Mouse (Mus musculus): ENCODE results near the gene Lpar4.

Lpar4 gene

GRCm38 (mm10) chrX:106920175-106920827 lies at the start of gene Lpar4:
Lpar4 (plus strand) TSS chrX:106920625.
- no peak for DNase-seq

- no peak for DNase-seq
Observed at GRCm38 (mm10) chrX:106871426-106871825, 49.0 kb upstream of the Lpar4 start.

DNA sequence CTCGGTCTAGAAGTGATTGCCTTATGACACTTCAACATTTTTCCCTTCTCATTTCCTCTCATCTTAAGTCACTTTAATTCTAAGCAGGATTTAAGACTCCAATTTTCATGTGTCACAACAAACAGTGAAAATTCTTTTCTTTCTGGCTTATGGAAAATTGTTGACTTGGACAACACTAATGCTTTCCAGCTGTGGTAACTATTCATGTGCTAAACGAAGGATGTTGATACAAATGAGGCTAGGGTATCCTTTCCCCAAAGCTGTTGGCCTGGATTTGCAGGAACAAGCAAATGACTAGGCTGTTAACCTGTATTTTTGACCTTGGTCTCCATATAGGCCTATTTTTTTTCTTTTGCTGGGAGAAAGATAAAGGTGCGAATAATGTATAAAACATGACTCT lies 48.5 kb upstream of the Lpar4 start:
- DNase-seq, result no peak

DNA sequence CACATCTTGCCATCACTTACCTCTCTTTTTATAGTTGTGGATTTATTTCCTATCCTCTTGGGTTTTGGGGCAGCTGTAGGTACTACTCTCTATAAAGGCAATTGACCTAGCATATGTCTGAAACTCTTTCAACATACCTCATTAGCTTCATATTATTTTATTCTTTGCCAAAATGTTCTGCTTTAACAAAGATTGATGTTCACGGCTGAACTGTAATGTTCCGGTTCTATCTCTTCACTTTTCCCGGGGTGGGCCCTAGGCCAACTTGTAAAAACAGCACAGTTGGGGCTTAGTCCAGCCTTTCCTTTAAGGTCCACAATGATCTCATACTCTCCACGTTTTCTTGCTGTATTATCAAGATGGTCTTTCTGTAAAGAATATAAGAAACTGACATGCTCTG lies 48.1 kb upstream of the Lpar4 start:
- no peak for DNase-seq

DNA sequence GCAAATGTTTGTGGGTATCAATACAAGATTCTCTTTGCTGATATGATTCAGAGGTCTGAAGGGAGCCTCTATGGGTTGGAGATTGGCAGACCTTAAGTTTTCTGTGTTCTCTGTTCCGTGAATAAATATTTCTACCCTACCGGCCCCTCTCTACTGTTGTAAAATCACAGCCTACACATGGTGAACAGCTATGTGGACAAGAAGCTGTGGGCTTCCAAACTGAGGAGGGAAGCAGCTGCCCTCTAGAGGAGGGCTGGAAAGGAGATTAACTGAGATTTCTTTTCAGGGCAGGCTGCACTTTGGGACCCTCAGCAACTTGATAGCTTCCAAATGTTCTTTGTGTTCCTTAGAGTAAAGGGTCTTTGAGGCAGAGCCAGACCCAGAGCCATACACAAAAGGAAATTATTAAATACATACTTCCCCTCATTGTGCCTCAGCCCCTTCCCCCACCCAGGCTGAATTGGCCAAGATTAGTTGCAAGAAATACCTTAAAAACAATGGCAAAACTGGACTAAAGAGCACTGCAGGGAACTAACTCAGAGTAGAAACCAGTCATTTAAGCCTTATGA lies 22.6 kb upstream of the Lpar4 start:
- DNase-seq, result no peak

- no peak for DNase-seq
Observed at GRCm38 (mm10) chrX:106920828-106921619, 599 bp downstream of the Lpar4 start.

- DNase-seq, result no peak
Observed at GRCm38 (mm10) chrX:106924572-106924971, 4.1 kb downstream of the Lpar4 start.

DNA sequence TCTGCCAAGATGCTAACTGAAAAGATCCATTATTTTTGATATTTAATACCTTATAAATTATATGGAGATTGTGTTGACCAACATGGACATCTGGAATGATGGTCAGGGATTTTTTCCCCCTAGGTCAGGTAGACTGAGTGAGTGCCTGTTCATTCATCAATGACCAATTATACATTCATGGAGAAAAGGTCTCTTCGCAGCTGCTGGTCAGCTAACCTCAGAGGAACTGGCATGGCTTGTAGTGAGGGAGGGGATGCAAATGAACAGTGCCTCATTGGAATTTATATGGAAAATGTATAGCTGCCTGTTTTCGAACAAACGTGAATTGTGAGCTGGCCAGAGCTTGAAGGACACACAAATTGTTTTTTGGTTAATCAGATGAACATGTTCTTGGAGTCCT lies 18.9 kb downstream of the Lpar4 start:
- no peak for DNase-seq

DNA sequence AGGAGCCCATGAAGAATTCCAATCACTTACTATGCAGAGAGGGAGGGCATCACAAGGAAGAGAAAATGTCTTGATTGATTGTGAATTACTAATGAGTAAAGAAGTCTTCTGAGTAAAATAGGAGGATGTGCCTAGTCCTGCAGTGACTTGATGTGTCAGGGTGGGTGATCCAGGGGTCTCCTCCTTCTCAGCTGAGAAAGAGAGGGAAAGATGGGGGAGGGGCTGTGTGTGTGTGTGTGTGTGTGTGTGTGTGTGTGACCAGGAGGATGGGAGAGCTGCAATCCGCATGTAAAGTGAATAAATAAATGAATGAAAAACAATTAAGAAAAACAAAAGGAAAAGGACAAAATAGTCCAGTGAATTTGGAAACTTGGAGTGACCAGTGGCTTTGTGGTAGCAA lies 30.1 kb downstream of the Lpar4 start:
- no peak for DNase-seq

- DNase-seq, result no peak
Observed at GRCm38 (mm10) chrX:106951016-106951415, 30.6 kb downstream of the Lpar4 start.

- no peak for DNase-seq
Observed at GRCm38 (mm10) chrX:106953840-106954239, 33.4 kb downstream of the Lpar4 start.

DNA sequence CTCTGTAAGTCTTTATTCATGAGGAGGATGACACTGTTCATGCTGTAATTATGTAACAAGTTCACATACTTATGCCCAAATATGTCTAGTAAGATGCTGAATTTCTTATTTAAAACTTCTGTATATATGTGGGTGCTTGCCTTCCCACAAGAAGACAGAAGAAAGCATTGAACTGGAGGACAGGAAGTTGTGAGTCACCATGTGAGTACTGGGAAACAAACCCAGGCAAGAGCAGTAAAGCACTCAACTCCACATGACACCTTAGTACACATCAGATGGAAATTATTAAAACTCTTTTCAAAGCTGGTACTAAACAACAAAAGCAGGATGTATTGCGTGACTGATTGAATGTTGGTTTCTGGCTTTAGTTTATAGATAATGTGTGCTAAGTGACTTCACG lies 41.8 kb downstream of the Lpar4 start:
- DNase-seq, result no peak

GRCm38 (mm10) chrX:106964326-106964725 lies 43.9 kb downstream of the Lpar4 start:
- no peak for DNase-seq
